Mouse (Mus musculus): ENCODE results near the gene Slc26a3. TPM values are rescaled to one million over a fixed set of nuclear protein-coding genes. Genes with fewer than 3 reads are reported as not detected.

The Slc26a3 gene
- polyA plus RNA-seq, 2 experiments: 0.04 TPM; not detected in 1

- Histone ChIP-seq H3K9ac (ENCODE audit: low read depth, low read length, severe bottlenecking) (no peak overlapping the region), H3K4me3 (replicated peaks; ENCODE audit: low read length) (no peak overlapping the region), H3K9me3 (ENCODE audit: control insufficient read depth, low read length) (no peaks in the 10 kb centered on the region), H3K4me1 (ENCODE audit: control insufficient read depth, insufficient read depth, low read length) (no peaks in the 10 kb centered on the region), H3K36me3 (ENCODE audit: control insufficient read depth, insufficient read depth, low read length) (no peaks in the 10 kb centered on the region), H3K27me3 (ENCODE audit: control insufficient read depth, insufficient read depth, low read length) (no peaks in the 10 kb centered on the region), H3K27ac (replicated peaks; ENCODE audit: low read depth, low read length) (no peak overlapping the region), H3K4me2 (replicated peaks; ENCODE audit: low read depth, low read length, severe bottlenecking) (no peak overlapping the region)
- WGBS: 80% methylated on average over 4 of the region's 4 CpGs
- no peak for ATAC-seq (ENCODE audit: low FRiP score, low read depth)
- no peak for TF ChIP-seq POLR2A (IDR thresholded peaks at IDR 0.05; ENCODE audit: borderline replicate concordance, extremely low read depth, insufficient read depth, insufficient read length)
- DNase-seq (ENCODE audit: low spot score): no peak
Measured at GRCm38 (mm10) chr12:31397709-31398108, 7.0 kb downstream of the Slc26a3 start.

- H3K9ac ChIP-seq (ENCODE audit: low read depth, low read length, severe bottlenecking): no peak overlapping the region
- no peak overlapping the region for H3K4me3 ChIP-seq (replicated peaks; ENCODE audit: low read length)
- H3K9me3 ChIP-seq (ENCODE audit: control insufficient read depth, low read length): no peaks in the 10 kb centered on the region
- no peak overlapping the region for H3K27ac ChIP-seq (replicated peaks; ENCODE audit: low read depth, low read length)
- H3K27me3 ChIP-seq (ENCODE audit: control insufficient read depth, insufficient read depth, low read length): no peaks in the 10 kb centered on the region
- WGBS: 73% methylated on average over 1 of the region's 1 CpGs
- DNase-seq (ENCODE audit: low spot score) (no peak), ATAC-seq (ENCODE audit: low FRiP score, low read depth) (no peak)
- H3K36me3 ChIP-seq (ENCODE audit: control insufficient read depth, insufficient read depth, low read length): no peaks in the 10 kb centered on the region
- no peak overlapping the region for H3K4me2 ChIP-seq (replicated peaks; ENCODE audit: low read depth, low read length, severe bottlenecking)
- no peak for TF ChIP-seq POLR2A (IDR thresholded peaks at IDR 0.05; ENCODE audit: borderline replicate concordance, extremely low read depth, insufficient read depth, insufficient read length)
- no peaks in the 10 kb centered on the region for H3K4me1 ChIP-seq (ENCODE audit: control insufficient read depth, insufficient read depth, low read length)
Measured at GRCm38 (mm10) chr12:31400821-31401220, 10.2 kb downstream of the Slc26a3 start.

- Histone ChIP-seq H3K27ac (replicated peaks; ENCODE audit: low read depth, low read length) (no peak overlapping the region), H3K4me2 (replicated peaks; ENCODE audit: low read depth, low read length, severe bottlenecking) (no peak overlapping the region), H3K36me3 (ENCODE audit: control insufficient read depth, insufficient read depth, low read length) (no peaks in the 10 kb centered on the region), H3K9me3 (ENCODE audit: control insufficient read depth, low read length) (no peaks in the 10 kb centered on the region), H3K4me1 (ENCODE audit: control insufficient read depth, insufficient read depth, low read length) (no peaks in the 10 kb centered on the region), H3K4me3 (replicated peaks; ENCODE audit: low read length) (no peak overlapping the region), H3K9ac (ENCODE audit: low read depth, low read length, severe bottlenecking) (no peak overlapping the region), H3K27me3 (ENCODE audit: control insufficient read depth, insufficient read depth, low read length) (no peaks in the 10 kb centered on the region)
- DNase-seq (ENCODE audit: low spot score) (no peak), ATAC-seq (ENCODE audit: low FRiP score, low read depth) (no peak)
- no peak for TF ChIP-seq POLR2A (IDR thresholded peaks at IDR 0.05; ENCODE audit: borderline replicate concordance, extremely low read depth, insufficient read depth, insufficient read length)
- WGBS: 87% methylated on average over 6 of the region's 6 CpGs
Measured at GRCm38 (mm10) chr12:31401930-31402329, 11.3 kb downstream of the Slc26a3 start.

- no peak for TF ChIP-seq POLR2A (IDR thresholded peaks at IDR 0.05; ENCODE audit: borderline replicate concordance, extremely low read depth, insufficient read depth, insufficient read length)
- H3K27ac ChIP-seq (replicated peaks; ENCODE audit: low read depth, low read length): no peak overlapping the region
- ATAC-seq (ENCODE audit: low FRiP score, low read depth) (no peak), DNase-seq (ENCODE audit: low spot score) (no peak)
- H3K4me2 ChIP-seq (replicated peaks; ENCODE audit: low read depth, low read length, severe bottlenecking): no peak overlapping the region
- H3K27me3 ChIP-seq (ENCODE audit: control insufficient read depth, insufficient read depth, low read length): no peaks in the 10 kb centered on the region
- 69% methylated on average over 5 of the region's 5 CpGs for WGBS
- no peak overlapping the region for H3K4me3 ChIP-seq (replicated peaks; ENCODE audit: low read length)
- H3K9me3 ChIP-seq (ENCODE audit: control insufficient read depth, low read length): no peaks in the 10 kb centered on the region
- no peaks in the 10 kb centered on the region for H3K36me3 ChIP-seq (ENCODE audit: control insufficient read depth, insufficient read depth, low read length)
- no peaks in the 10 kb centered on the region for H3K4me1 ChIP-seq (ENCODE audit: control insufficient read depth, insufficient read depth, low read length)
- no peak overlapping the region for H3K9ac ChIP-seq (ENCODE audit: low read depth, low read length, severe bottlenecking)
Measured at GRCm38 (mm10) chr12:31404575-31405240, 14.0 kb downstream of the Slc26a3 start.

GRCm38 (mm10) chr12:31415971-31416370, 25.3 kb downstream of the Slc26a3 start:
- Histone ChIP-seq H3K36me3 (ENCODE audit: control insufficient read depth, insufficient read depth, low read length) (no peaks in the 10 kb centered on the region), H3K9ac (ENCODE audit: low read depth, low read length, severe bottlenecking) (no peak overlapping the region), H3K4me2 (replicated peaks; ENCODE audit: low read depth, low read length, severe bottlenecking) (no peak overlapping the region), H3K4me1 (ENCODE audit: control insufficient read depth, insufficient read depth, low read length) (no peaks in the 10 kb centered on the region), H3K27me3 (ENCODE audit: control insufficient read depth, insufficient read depth, low read length) (no peaks in the 10 kb centered on the region), H3K27ac (replicated peaks; ENCODE audit: low read depth, low read length) (no peak overlapping the region), H3K9me3 (ENCODE audit: control insufficient read depth, low read length) (no peaks in the 10 kb centered on the region), H3K4me3 (replicated peaks; ENCODE audit: low read length) (no peak overlapping the region)
- DNase-seq (ENCODE audit: low spot score) (no peak), ATAC-seq (ENCODE audit: low FRiP score, low read depth) (no peak)
- TF ChIP-seq POLR2A (IDR thresholded peaks at IDR 0.05; ENCODE audit: borderline replicate concordance, extremely low read depth, insufficient read depth, insufficient read length): no peak
- 77% methylated on average over 2 of the region's 2 CpGs for WGBS
